Mouse (Mus musculus) cerebellum, postnatal 10 days (tissue): ENCODE data around the gene Vmn1r14.
"Not testable (repeated sequence)": the region's sequence is repeated elsewhere in the genome, so short reads cannot be mapped to it uniquely, and the experiment has no call there.

Experiments used
- DNase-seq, 2 experiments: peaks; one replicate each; pipeline ENCODE4 v3.0.0; 2021; ENCODE audit warnings: mixed read lengths in 2 of 2

Gene Vmn1r14

GRCm38 (mm10) chr6:57231386-57231785 lies at the start of gene Vmn1r14:
Vmn1r14 (plus strand) TSS chr6:57231686.
- no peak for DNase-seq

DNA sequence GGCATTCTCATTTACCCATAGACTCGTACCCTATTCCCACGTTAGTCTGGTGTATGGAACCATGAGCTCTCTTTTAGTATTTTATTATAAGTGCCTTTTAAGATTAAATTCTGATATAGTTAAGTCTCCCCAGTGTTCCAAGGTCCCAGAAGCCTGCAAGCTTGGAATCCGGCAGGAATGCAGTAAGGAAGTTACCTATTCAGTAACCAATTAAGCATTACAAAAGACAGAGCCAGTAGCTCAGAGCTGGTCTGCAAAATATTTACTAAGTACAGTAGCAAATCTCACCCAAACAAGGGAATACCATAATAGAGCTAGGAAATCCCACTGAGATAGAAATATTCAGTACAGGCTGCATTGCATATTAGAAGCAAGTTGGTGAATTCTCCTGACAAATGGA lies 41.5 kb upstream of the Vmn1r14 start:
- not testable (repeated sequence) for DNase-seq

DNA sequence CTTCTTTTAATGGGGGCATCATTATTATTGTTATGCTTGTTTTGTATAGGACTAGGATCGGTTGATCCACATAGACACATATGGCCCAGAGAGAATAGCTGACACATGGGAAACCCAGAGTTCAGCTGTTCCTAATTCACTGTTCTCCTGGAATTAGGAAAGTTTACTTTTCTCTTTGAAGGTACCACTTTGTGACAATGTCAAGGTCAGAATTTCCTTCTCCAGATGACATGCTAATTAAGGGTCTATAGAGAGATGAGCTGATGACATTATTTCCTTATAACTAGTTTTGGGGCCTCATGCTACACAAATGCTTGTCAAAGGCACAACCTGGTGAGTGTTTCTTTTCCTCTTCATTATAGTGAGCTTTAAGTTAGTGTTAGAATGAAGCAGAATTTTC lies 28.5 kb upstream of the Vmn1r14 start, which contains the start of gene Vmn1r13:
Vmn1r13 (plus strand) TSS at position 301 of the 400 bp plus-strand sequence.
- DNase-seq, result not testable (repeated sequence)

- DNase-seq, result no peak
Observed at GRCm38 (mm10) chr6:57257652-57258051, 26.2 kb downstream of the Vmn1r14 start, which contains the start of gene Vmn1r15. Vmn1r15 (plus strand) TSS chr6:57257952.

GRCm38 (mm10) chr6:57260990-57261389 lies 29.5 kb downstream of the Vmn1r14 start:
- DNase-seq, result no peak

GRCm38 (mm10) chr6:57271881-57272280 lies 40.4 kb downstream of the Vmn1r14 start:
- DNase-seq, result no peak

GRCm38 (mm10) chr6:57272517-57272916 lies 41.0 kb downstream of the Vmn1r14 start:
- DNase-seq, result no peak

GRCm38 (mm10) chr6:57278952-57279351 lies 47.5 kb downstream of the Vmn1r14 start:
- DNase-seq, result no peak
